Mouse (Mus musculus) kidney, postnatal 4 days (tissue): ENCODE measurements around the gene C1qtnf3.
A peak's percentile ranks its signal among the peaks of the same experiment; 100 is the strongest.
"Not testable (repeated sequence)": the region's sequence is repeated elsewhere in the genome, so short reads cannot be mapped to it uniquely, and the experiment has no call there.

Experiments used
- DNase-seq, 2 experiments: peaks; one replicate each; pipeline ENCODE4 v3.0.0; 2021; ENCODE audit warnings: mixed read lengths in 2 of 2

The C1qtnf3 gene

GRCm38 (mm10) chr15:10959277-10960026 is 7.3 kb downstream of the C1qtnf3 start:
- DNase-seq: no peak

- no peak for DNase-seq
Measured at GRCm38 (mm10) chr15:10960267-10960666, 8.1 kb downstream of the C1qtnf3 start.

- no peak for DNase-seq
Measured at GRCm38 (mm10) chr15:10962601-10963000, 10.5 kb downstream of the C1qtnf3 start.

DNA sequence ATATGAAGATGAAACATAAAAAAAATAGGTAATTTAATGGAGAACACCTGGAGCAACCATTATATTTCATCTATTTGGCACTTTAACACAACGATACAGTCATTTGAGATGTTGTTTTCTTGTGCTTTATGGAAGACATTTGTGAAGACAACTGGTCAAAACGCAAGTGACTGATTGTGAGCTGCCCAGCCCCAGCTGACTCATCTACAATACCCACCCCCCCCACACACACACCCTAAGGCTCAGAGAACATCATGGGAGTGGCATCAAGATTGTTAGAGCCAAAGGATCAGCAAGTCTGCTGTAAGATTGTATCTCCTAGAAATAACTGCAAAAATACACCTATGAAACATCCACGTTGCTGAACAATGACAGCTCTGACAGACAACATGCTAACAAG is 17.3 kb downstream of the C1qtnf3 start:
- DNase-seq: no peak

GRCm38 (mm10) chr15:10970777-10971176 is 18.6 kb downstream of the C1qtnf3 start:
- DNase-seq: no peak

DNA sequence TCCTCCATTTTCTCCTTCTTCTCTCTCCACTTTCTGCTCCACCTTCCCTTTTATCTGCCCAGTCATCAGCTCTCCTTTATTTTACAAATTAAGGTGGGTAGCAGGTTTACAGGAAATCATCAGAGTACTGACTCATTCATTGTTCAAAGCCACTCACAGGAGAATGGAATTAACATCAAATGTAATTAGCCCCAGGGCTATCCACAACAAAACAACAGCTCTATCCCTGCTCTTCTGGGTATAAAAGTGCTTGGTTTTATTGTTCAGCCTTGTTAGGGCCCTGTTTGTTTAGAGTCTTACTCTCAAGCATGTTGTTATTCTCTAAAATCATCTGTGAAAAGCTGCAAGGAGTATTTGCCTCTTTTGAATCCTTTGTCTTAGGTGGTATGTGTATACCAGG is 25.0 kb downstream of the C1qtnf3 start:
- DNase-seq: no peak

GRCm38 (mm10) chr15:10980712-10981111 is 28.6 kb downstream of the C1qtnf3 start:
- no peak for DNase-seq

DNA sequence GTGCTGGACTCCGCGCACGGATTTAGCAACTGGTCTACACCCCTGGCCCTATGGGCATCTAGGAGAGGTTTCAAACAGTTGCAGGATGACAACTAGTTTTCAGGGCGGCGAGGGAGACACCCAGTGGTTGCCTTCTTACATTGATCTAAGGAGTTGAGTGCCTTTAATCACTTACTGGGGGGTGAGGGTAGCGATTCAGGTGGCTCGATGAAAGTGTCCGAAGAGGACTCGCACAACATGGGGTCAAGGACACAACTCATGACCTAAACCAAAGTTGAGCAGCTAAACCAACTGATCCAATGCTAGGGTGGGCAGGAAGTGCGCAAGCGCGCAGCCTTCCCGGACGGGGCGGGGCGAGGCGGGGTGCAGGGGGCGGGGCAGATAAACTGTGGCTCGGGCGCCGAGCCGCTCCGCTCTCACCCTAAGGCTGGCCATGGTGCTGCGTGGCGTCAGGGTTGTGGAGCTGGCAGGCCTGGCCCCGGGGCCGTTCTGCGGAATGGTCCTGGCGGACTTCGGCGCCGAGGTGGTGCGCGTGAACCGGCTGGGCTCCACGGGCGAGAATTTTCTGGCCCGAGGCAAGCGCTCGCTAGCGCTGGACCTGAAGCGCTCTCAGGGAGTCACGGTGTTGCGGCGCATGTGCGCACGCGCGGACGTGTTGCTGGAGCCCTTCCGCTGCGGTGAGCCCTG is 29.4 kb downstream of the C1qtnf3 start, which contains the start of gene Amacr:
Gene Amacr, plus strand, starts transcription at position 380 of the 687 bp plus-strand sequence.
- peak; percentile 93 to 95 for DNase-seq

DNA sequence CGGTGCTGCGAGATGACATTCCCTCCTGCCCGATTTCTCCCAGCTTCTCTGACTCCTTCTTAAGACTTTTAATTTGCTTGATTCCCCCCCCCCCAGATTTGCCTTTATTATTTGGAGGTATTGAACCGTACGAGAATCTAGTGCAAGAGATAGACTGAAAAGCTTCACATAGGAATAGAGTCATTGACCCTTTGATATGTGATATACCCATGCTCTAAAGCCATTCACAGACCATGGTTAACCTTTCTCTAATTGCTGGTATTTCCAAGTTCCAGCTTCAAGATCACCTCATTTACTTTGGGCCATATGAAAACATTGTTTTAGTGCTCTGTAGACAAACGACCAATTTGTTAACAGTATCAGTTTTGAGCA is 29.9 kb downstream of the C1qtnf3 start:
- DNase-seq: no peak

- peak; percentile 6 to 26 for DNase-seq
Measured at GRCm38 (mm10) chr15:10985756-10986155, 33.6 kb downstream of the C1qtnf3 start.

- DNase-seq: not testable (repeated sequence)
Measured at GRCm38 (mm10) chr15:10986477-10986876, 34.3 kb downstream of the C1qtnf3 start.

- no peak for DNase-seq
Measured at GRCm38 (mm10) chr15:10990411-10990810, 38.3 kb downstream of the C1qtnf3 start.

- no peak for DNase-seq
Measured at GRCm38 (mm10) chr15:10991566-10991965, 39.4 kb downstream of the C1qtnf3 start.

GRCm38 (mm10) chr15:10999832-11000231 is 47.7 kb downstream of the C1qtnf3 start:
- no peak for DNase-seq

DNA sequence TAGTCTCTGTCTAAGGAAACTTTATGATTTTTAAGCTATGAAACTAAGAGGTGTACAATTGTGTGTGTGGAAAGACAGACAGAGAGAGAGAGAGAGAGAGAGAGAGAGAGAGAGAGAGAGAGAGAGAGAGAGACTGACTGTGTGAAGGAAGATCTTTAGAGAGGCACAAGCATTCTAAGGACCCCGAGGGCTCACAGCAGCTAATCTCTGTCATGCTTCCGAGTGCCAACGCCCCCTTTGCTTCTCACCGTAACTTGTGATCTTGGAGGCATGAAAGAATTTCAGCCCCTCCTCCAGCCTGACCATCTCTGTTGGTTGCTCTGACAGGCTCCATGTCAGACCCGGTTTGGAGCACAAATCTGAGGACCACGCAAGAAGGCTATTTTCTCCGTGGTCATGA is 48.3 kb downstream of the C1qtnf3 start, which contains the start of gene Slc45a2:
Gene Slc45a2, plus strand, starts transcription at position 301 of the 400 bp plus-strand sequence.
- no peak for DNase-seq

DNA sequence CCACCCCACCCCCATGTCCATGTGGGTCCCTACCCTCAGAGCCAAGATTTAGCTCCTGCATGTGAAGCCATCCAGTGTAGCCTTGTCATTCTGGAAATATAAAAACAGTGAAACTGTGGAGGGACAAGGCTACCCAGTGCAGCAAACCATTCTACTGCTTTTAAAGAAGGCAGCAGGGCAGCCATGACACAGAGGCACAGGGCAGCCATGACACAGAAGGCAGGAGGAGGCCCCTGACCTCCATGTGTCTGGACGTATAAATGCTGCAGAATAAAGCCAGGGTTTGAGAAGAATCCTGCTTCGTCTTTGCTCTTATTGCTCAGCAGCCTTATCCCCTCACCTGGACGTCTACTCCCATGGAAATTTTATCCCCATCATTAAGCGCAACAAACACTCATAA is 51.7 kb downstream of the C1qtnf3 start:
- no peak for DNase-seq

DNA sequence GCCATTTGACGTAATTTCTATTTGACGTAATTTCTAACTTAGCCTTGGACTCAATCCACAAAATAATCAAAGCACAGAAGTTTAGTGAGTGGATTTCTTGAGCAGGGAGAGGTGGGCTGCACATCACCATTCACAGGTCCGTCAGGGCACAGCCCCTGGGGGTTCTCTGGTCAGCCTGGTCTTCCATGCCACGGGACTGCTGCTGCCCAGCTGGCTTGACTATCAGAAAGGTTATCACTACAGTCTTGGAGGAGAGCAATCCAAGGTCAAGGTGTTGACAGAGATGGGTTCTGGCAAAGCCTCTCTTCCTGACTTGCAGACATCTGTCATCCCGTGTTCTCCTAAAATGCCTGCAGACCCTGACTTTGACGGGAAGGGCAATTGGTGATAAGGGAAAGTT is 52.5 kb downstream of the C1qtnf3 start:
- no peak for DNase-seq

GRCm38 (mm10) chr15:11008756-11009155 is 56.6 kb downstream of the C1qtnf3 start:
- no peak for DNase-seq

DNA sequence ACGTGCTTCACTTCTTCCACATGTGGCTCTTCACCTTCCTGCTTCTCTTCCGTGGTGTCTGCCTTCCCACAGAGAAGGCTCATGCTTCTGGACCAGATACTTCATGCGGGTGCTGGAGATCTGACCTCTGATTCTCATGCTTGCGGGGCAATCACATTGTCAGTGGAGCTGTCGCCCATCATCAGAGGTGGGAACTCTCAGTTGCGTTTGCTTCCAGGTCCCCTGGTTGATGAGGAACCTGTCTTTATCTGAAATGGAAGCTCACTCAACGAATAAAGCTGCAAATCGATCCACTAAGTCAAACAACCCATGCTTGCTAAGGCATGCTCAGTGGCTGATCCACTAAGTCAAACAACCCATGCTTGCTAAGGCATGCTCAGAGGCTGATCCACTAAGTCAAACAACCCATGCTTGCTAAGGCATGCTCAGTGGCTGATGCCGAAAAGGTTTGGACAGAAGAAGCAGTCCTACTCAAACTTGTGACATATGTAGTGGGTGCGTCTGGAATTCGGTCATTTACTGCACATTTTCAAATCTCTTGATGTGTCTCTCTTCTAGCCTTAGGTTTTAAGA is 58.9 kb downstream of the C1qtnf3 start:
- no peak for DNase-seq

DNA sequence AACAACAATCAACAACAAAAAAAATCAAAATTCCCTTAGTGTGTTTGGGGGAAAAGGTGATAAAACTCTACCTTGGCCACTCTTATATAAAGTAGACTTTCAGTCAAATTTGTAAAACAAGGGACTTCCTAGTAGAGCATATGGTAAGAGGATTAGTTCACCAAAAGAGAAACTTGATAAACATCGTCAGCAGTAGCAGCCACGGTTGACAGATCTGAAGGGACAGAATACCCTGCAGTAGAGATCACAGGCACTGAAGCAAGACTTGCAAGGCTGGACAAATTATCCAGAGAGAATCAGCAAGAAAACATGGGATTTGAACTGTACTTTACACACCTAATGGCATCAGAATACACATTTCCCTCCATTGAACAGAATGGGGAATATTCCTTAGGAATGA is 62.8 kb downstream of the C1qtnf3 start:
- no peak for DNase-seq

GRCm38 (mm10) chr15:11026801-11027561 is 74.8 kb downstream of the C1qtnf3 start:
- no peak for DNase-seq
